Mouse (Mus musculus): ENCODE measurements around the gene Ttc28.

- TF ChIP-seq CTCF (IDR thresholded peaks at IDR 0.05): no peak
- TF ChIP-seq EP300 (IDR thresholded peaks at IDR 0.05): no peak
These were observed 283.8 kb downstream of the Ttc28 start for GRCm38 (mm10) chr5:111163377-111163776.

All from lung, postnatal 0 days (tissue).